Mouse (Mus musculus): ENCODE results near the gene Copb2. TPM values are rescaled to one million over a fixed set of nuclear protein-coding genes. Genes with fewer than 3 reads are reported as not detected.

Copb2 gene
- polyA plus RNA-seq, 1 experiment from 2014 or later, result 181 TPM

Other genes with a start within 250 kb of the Copb2 start
- gene Rbp1, start 140.8 kb upstream of the Copb2 start, polyA plus RNA-seq (2016; fragmentation: Nextera tagmentation; extraction: Ambion mirVana), result 81.0 and 85.8 TPM in 2 replicates
- 0.35 TPM in 1 of 2 replicates, not detected in the other for gene Rbp2, start 77.6 kb upstream of the Copb2 start, polyA plus RNA-seq (2016; fragmentation: Nextera tagmentation; extraction: Ambion mirVana)
- 62.2 and 65.1 TPM in 2 replicates for gene Mrps22, start 37.9 kb downstream of the Copb2 start, polyA plus RNA-seq (2016; fragmentation: Nextera tagmentation; extraction: Ambion mirVana)

Data from embryonic facial prominence, embryonic 12.5 days (tissue).